Comparison of ENCODE assay signal across 17 mouse cellular contexts in the genomic region with DNA sequence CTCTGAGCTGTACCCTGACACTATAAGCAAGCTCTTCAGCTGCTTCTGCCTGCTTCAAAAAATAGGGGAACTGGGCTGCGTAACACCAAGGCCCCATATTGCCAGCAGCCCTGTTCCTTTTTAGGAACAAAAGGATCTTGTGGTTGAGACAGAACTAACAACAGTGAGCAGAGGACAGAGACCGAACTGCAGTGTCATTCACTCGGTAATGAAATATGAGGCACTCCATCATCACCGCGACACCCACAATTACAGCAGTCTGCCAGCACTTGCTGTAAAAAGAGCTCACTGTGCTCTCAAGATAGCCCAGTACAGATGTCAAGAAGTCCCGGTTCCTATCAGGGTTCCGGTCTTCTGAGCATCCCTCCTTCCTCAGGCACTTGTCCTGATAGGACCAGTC. TPM values are rescaled to one million over a fixed set of nuclear protein-coding genes. Genes with fewer than 3 reads are reported as not detected.
DNase-seq lines count a peak whose midpoint lies in the region; ATAC-seq lines count a peak whose summit lies in the region.
"Had no signal": no experiment of that assay in that cellular context is flagged by ENCODE, and none has a peak within 500 bp of the region (broad histone marks: within the 10 kb centered on the region; RNA-seq: fewer than 3 reads in every experiment).

No protein-coding gene starts in this region.

- H3K9me3 ChIP-seq in megakaryocyte, embryonic 14.5 days: no peaks in the 10 kb centered on the region
- H3K9me3 ChIP-seq: embryonic facial prominence, embryonic 15.5 days; intestine, embryonic 15.5 days had no signal

- H3K36me3 ChIP-seq in megakaryocyte, embryonic 14.5 days (replicated peaks; ENCODE audit: low read length): peaks cover 2% of the 10 kb centered on the region
- H3K36me3 ChIP-seq: embryonic facial prominence, embryonic 15.5 days; intestine, embryonic 15.5 days had no signal

- peak overlapping the region; percentile 85 for H3K4me3 ChIP-seq in megakaryocyte, embryonic 14.5 days (replicated peaks)
- H3K4me3 ChIP-seq: embryonic facial prominence, embryonic 15.5 days; intestine, embryonic 15.5 days had no signal

- peaks cover 77% of the 10 kb centered on the region for H3K4me1 ChIP-seq in megakaryocyte, embryonic 14.5 days
- H3K4me1 ChIP-seq: embryonic facial prominence, embryonic 15.5 days; intestine, embryonic 15.5 days had no signal

- no peaks in the 10 kb centered on the region for H3K27me3 ChIP-seq in megakaryocyte, embryonic 14.5 days (replicated peaks)
- H3K27me3 ChIP-seq: embryonic facial prominence, embryonic 15.5 days; intestine, embryonic 15.5 days had no signal

- ATAC-seq in granulocyte monocyte progenitor cell, adult 5-6 weeks (replicated peaks; ENCODE audit: poor library complexity, severe bottlenecking): peak; percentile 98
- ATAC-seq: activated CD4-positive, CD25-positive, alpha-beta regulatory T cell, adult 4 months; intestine, embryonic 15.5 days had no signal

- DNase-seq in adrenal gland, adult 2 months: peak; percentile 18
- DNase-seq in adrenal gland, adult 8-10 months: no peak
- DNase-seq in 416B (ENCODE audit: low read depth) (peak; percentile 89), MN1 (ENCODE audit: low spot score) (no peak)
- no peak for DNase-seq in spleen, postnatal 10 days (ENCODE audit: low spot score in 2 of 2)
- no peak for DNase-seq in urinary bladder, adult 2 months (ENCODE audit: low spot score)
- DNase-seq: cerebellum, postnatal 36 days; heart, adult 11 months; heart, postnatal 36 days; kidney, postnatal 10 days; lung, embryonic 14.5 days; thymus, postnatal 25 days had no signal

RNA-seq across cellular contexts. Expression of a gene that starts 18.1 kb away (rescaled TPM):
- total RNA-seq in adrenal gland, adult 2 months (2021): 10 to 100 TPM; 39.4 to 46.8 TPM
- polyA plus RNA-seq in adrenal gland, adult 2 months (2012; rRNA removed): 3.6 and 4.0 TPM in 2 replicates
- total RNA-seq in adrenal gland, adult 8-10 months (2022): 10 to 100 TPM; 26.3 to 50.8 (median 38.4) TPM
- total RNA-seq in granulocyte monocyte progenitor cell, adult 5-6 weeks (2014; fragmentation: Nextera tagmentation): 79.4 and 107 TPM in 2 replicates
- 199 and 236 TPM in 2 replicates for total RNA-seq in granulocyte monocyte progenitor cell, adult 5-6 weeks (2017)
- polyA plus RNA-seq in megakaryocyte, embryonic 14.5 days (2012; ENCODE audit: insufficient read depth, low replicate concordance): 7.4 and 17.2 TPM in 2 replicates
- 24.5 and 34.0 TPM in 2 replicates for polyA plus RNA-seq in urinary bladder, adult 2 months (2012; rRNA removed)

RNA-seq across cellular contexts. Expression of a gene that starts 26.0 kb away (rescaled TPM):
- 10 to 100 TPM; 39.5 to 47.5 TPM for total RNA-seq in adrenal gland, adult 2 months (2021)
- polyA plus RNA-seq in adrenal gland, adult 2 months (2012; rRNA removed): 1.8 and 2.0 TPM in 2 replicates
- 10 to 100 TPM; 42.4 to 50.2 (median 47.3) TPM for total RNA-seq in adrenal gland, adult 8-10 months (2022)
- 143 and 148 TPM in 2 replicates for total RNA-seq in granulocyte monocyte progenitor cell, adult 5-6 weeks (2014; fragmentation: Nextera tagmentation)
- total RNA-seq in granulocyte monocyte progenitor cell, adult 5-6 weeks (2017): 169 and 203 TPM in 2 replicates
- polyA plus RNA-seq in megakaryocyte, embryonic 14.5 days (2012; ENCODE audit: insufficient read depth, low replicate concordance): 0.79 and 10.4 TPM in 2 replicates
- polyA plus RNA-seq in urinary bladder, adult 2 months (2012; rRNA removed): 99.7 and 110 TPM in 2 replicates

RNA-seq across cellular contexts. Expression of a gene that starts 29.2 kb away (rescaled TPM):
- total RNA-seq in adrenal gland, adult 2 months (2021): 10 to 100 TPM; 23.2 to 27.7 TPM
- polyA plus RNA-seq in adrenal gland, adult 2 months (2012; rRNA removed): 0.61 and 0.97 TPM in 2 replicates
- total RNA-seq in adrenal gland, adult 8-10 months (2022): 10 to 100 TPM; 16.5 to 25.7 (median 17.8) TPM
- 56.0 and 71.4 TPM in 2 replicates for total RNA-seq in granulocyte monocyte progenitor cell, adult 5-6 weeks (2014; fragmentation: Nextera tagmentation)
- total RNA-seq in granulocyte monocyte progenitor cell, adult 5-6 weeks (2017): 166 and 248 TPM in 2 replicates
- 1.3 TPM in 1 of 2 replicates, not detected in the other for polyA plus RNA-seq in megakaryocyte, embryonic 14.5 days (2012; ENCODE audit: insufficient read depth, low replicate concordance)
- 16.7 and 17.9 TPM in 2 replicates for polyA plus RNA-seq in urinary bladder, adult 2 months (2012; rRNA removed)

Comparison
In these comparisons a context has a peak if more than half of its experiments do, and no peak if none do; other contexts are left out.
1. DNase-seq: peak in adrenal gland, adult 2 months (single experiment) and 416B (single experiment); none in adrenal gland, adult 8-10 months (single experiment), MN1 (single experiment), spleen, postnatal 10 days (0 of 2) and urinary bladder, adult 2 months (single experiment).